Mouse (Mus musculus): Measurements from ENCODE around the gene Wnt7b. TPM values are rescaled to one million over a fixed set of nuclear protein-coding genes. Genes with fewer than 3 reads are reported as not detected.

Wnt7b gene
- polyA plus RNA-seq, 1 experiment: not detected

DNA sequence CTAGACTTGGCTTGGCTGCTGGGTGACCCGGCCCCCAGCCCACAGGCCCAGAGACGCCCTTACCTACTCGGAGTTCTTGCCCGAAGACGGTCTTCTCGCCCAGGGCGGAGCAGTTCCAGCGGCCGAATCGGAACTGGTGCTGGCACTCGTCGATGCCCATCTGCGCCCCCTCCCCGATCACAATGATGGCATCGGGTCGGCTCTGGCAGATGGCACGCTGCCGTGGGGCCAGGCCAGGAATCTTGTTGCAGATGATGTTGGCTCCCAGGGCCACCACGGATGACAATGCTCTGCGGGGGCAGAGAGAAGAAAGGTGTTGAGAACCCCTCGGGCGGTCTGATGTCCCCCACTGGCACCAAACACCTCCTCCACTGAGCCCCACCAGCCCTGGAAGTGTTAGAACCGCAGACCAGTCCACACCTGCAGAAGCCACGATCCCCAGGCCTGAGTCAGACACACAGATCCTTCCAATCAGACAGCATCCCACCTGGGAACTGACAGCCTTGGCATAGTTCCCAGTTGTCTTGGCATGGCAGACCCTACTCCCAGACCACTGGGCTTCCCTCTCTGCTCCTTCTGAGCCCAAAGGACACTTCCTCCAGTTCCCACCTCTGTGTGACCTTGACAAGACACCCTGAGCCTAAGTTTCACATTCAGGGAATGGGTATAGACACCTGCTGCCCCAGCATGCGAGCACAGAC is 23.3 kb downstream of the Wnt7b start:
- no peak for TF ChIP-seq POLR2A (IDR thresholded peaks at IDR 0.05; ENCODE audit: low read depth, low read length)
- TF ChIP-seq CTCF (IDR thresholded peaks at IDR 0.05; ENCODE audit: borderline replicate concordance, insufficient read depth, low read length): no peak
- H3K4me1 ChIP-seq (ENCODE audit: control insufficient read depth, insufficient read depth, low read length): no peaks in the 10 kb centered on the region
- H3K27ac ChIP-seq (ENCODE audit: insufficient read depth, low read length): no peak overlapping the region
- H3K4me3 ChIP-seq (ENCODE audit: insufficient read depth, low read length): no peak overlapping the region

DNA sequence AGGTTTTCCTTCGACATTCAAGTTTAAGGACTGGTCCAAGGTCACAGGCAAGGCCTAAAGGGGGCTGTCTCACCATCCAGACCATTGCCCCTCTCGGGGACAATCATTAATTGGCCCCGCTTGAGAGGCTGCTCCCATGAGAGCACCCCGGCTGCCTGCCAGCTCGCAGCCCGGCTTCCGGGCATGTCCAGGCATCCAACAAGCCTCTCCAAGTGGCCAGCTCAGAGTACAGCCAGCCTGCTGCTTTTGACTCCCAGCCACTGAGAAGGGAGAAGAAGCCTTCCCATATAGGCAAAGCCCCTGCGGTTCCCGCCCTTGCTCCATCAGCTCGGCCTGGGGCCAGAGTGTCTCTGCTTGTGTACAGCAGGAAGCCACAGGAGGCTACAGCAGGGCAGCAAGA is 26.5 kb downstream of the Wnt7b start:
- Histone ChIP-seq H3K27ac (ENCODE audit: insufficient read depth, low read length) (no peak overlapping the region), H3K4me3 (ENCODE audit: insufficient read depth, low read length) (no peak overlapping the region), H3K4me1 (ENCODE audit: control insufficient read depth, insufficient read depth, low read length) (no peaks in the 10 kb centered on the region)
- no peak for TF ChIP-seq POLR2A (IDR thresholded peaks at IDR 0.05; ENCODE audit: low read depth, low read length)
- TF ChIP-seq CTCF (IDR thresholded peaks at IDR 0.05; ENCODE audit: borderline replicate concordance, insufficient read depth, low read length): no peak

DNA sequence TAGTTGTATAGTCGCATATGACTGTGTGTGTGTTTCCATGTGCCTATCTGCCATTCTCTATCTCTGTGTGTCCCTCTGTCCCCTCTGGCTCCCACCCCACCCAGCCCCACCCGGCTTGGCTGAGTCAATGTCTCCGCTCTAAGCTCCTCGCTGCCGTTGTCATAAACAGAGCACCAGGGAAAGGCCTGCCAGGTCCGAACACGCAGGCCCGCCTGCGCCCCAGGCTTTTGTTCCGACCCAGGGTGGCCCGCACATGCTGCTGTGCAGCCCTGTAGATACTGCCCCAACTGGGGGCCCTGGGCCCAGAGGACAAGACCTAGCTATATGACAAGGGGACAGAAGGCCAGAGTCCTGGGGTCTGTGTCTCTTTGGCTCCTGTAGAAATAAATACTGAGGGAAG is 28.9 kb downstream of the Wnt7b start:
- H3K27ac ChIP-seq (ENCODE audit: insufficient read depth, low read length): no peak overlapping the region
- TF ChIP-seq POLR2A (IDR thresholded peaks at IDR 0.05; ENCODE audit: low read depth, low read length) (no peak), CTCF (IDR thresholded peaks at IDR 0.05; ENCODE audit: borderline replicate concordance, insufficient read depth, low read length) (no peak)
- no peaks in the 10 kb centered on the region for H3K4me1 ChIP-seq (ENCODE audit: control insufficient read depth, insufficient read depth, low read length)
- H3K4me3 ChIP-seq (ENCODE audit: insufficient read depth, low read length): no peak overlapping the region

DNA sequence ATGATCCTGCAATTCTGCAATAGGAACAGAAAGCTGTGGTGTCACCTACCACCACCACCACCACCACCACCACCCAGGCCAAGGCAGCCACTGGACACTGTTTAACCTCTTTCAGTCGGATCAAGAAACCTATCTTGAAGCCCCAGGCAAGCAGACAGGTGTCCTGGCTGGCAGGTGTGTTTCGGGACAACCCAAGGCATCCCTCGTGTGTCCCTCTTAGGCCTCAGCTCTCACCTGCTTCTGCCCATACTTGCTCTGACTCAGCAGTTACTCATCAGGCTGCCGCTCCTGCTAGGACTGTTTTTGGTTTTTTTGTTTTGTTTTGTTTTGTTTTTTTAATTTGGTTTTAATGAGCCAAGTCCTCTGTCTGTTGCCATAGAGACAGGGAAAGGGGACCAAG is 35.8 kb downstream of the Wnt7b start:
- Histone ChIP-seq H3K4me3 (ENCODE audit: insufficient read depth, low read length) (no peak overlapping the region), H3K4me1 (ENCODE audit: control insufficient read depth, insufficient read depth, low read length) (no peaks in the 10 kb centered on the region; the same call in 1 of the 2 replicates), H3K27ac (ENCODE audit: insufficient read depth, low read length) (no peak overlapping the region)
- TF ChIP-seq POLR2A (IDR thresholded peaks at IDR 0.05; ENCODE audit: low read depth, low read length) (no peak), CTCF (IDR thresholded peaks at IDR 0.05; ENCODE audit: borderline replicate concordance, insufficient read depth, low read length) (no peak)

DNA sequence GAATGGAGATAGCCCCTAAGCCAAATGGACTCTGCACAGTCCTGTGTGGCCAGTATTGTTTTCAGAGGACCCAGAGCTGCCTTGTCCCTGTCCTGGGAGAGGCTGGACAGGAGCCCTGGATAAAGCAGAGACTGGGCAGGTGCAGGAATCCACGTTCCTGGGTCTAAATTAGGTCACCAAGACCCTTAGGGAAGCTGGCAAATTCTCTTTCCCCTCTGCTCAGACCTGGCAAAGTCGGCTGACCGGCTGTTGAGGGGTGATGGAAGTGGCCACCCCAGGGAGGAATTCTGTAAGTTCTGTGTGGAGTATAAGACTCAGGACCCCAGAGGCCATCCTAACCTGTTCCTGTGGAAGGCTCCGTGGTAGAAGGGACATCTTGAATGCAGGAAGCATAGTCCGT is 36.9 kb downstream of the Wnt7b start:
- Histone ChIP-seq H3K27ac (ENCODE audit: insufficient read depth, low read length) (no peak overlapping the region), H3K4me3 (ENCODE audit: insufficient read depth, low read length) (no peak overlapping the region), H3K4me1 (ENCODE audit: control insufficient read depth, insufficient read depth, low read length) (no peaks in the 10 kb centered on the region; the same call in 1 of the 2 replicates)
- TF ChIP-seq CTCF (IDR thresholded peaks at IDR 0.05; ENCODE audit: borderline replicate concordance, insufficient read depth, low read length) (no peak), POLR2A (IDR thresholded peaks at IDR 0.05; ENCODE audit: low read depth, low read length) (no peak)

DNA sequence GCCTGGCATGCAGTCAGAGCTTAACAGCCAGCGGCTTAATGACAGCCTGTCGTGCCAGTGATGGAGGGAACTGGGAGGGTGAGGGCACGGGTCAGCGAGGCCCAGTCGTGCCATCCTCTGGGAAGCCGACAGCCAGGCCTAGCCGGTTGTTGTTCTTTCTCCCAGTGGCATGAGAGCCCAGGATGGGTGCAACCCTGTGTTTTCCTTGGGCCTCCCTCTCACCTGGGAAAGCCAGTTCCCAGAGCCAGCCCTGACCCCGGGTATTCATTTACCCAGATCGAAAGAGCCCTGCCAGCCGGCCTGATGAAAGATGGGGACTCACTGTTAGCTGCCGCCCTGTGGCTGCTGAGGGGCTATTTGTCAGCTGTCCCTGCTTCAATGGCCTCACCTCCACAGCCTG is 44.1 kb downstream of the Wnt7b start:
- no peak overlapping the region for H3K4me3 ChIP-seq (ENCODE audit: insufficient read depth, low read length)
- H3K4me1 ChIP-seq (ENCODE audit: control insufficient read depth, insufficient read depth, low read length): no peaks in the 10 kb centered on the region; the same call in 1 of the 2 replicates
- TF ChIP-seq CTCF (IDR thresholded peaks at IDR 0.05; ENCODE audit: borderline replicate concordance, insufficient read depth, low read length) (no peak), POLR2A (IDR thresholded peaks at IDR 0.05; ENCODE audit: low read depth, low read length) (no peak)
- H3K27ac ChIP-seq (ENCODE audit: insufficient read depth, low read length): no peak overlapping the region

DNA sequence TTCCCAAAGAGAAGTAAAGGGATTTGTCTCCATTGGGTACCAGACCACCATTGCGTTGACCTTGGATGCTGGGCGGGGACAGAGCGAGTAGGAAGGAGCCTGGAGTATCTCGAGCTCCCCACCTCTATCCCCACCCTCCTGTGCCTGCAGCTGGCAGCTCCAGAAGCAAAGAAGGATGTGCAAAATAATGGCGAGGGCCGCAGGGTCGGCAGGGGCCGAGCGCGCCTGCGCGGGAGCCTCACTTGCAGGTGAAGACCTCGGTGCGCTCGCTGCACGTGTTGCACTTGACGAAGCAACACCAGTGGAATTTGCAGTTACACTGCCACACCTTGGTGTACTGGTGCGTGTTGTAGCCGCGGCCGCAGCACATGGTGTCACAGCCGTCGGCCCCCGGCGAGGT is 45.1 kb downstream of the Wnt7b start:
- no peak for TF ChIP-seq CTCF (IDR thresholded peaks at IDR 0.05; ENCODE audit: borderline replicate concordance, insufficient read depth, low read length)
- TF ChIP-seq POLR2A (IDR thresholded peaks at IDR 0.05; ENCODE audit: low read depth, low read length): no peak
- Histone ChIP-seq H3K4me1 (ENCODE audit: control insufficient read depth, insufficient read depth, low read length) (no peaks in the 10 kb centered on the region), H3K27ac (ENCODE audit: insufficient read depth, low read length) (no peak overlapping the region), H3K4me3 (ENCODE audit: insufficient read depth, low read length) (no peak overlapping the region)

DNA sequence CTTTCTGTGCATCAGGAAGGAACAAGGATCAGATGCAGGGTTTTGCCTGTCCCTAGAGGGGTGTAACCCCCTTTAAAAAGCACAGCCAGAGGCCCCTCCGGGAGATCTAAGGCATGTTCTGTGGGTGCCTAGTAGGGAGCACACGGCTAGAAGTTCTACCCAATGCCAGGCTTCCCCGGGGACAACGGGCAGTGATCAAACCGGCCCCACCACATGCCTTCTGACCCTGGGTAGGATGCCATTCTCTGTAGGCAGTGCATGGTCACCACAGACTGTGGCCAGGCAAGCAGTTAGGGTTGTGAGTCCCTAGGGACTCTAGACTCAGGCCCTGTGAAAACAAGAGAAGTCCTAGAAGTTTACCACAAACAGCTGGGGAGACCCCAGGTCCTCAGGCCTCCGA is 47.6 kb downstream of the Wnt7b start:
- Histone ChIP-seq H3K27ac (ENCODE audit: insufficient read depth, low read length) (no peak overlapping the region), H3K4me1 (ENCODE audit: control insufficient read depth, insufficient read depth, low read length) (no peaks in the 10 kb centered on the region), H3K4me3 (ENCODE audit: insufficient read depth, low read length) (no peak overlapping the region)
- TF ChIP-seq POLR2A (IDR thresholded peaks at IDR 0.05; ENCODE audit: low read depth, low read length): no peak
- TF ChIP-seq CTCF (IDR thresholded peaks at IDR 0.05; ENCODE audit: borderline replicate concordance, insufficient read depth, low read length): no peak

DNA sequence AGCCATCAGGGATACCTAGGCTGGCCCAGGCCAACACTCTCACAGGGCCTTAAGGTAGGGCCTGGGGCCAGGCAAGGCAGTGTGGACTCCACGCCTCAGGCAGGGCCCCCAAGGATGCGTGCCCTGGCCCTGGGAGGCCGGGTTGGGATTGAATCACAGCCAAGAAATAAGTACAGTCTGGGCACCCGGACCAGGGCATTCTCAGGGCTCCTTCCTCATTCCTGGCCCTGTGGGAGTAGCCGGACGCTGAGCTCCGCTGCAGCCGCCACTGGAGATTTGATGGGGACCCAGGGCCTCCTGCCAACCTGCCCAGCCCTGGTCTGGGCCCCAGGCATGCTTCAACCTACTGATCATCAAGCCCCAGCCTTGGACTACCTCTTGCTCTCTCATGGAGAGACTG is 48.1 kb downstream of the Wnt7b start:
- H3K27ac ChIP-seq (ENCODE audit: insufficient read depth, low read length): no peak overlapping the region
- no peak for TF ChIP-seq POLR2A (IDR thresholded peaks at IDR 0.05; ENCODE audit: low read depth, low read length)
- no peaks in the 10 kb centered on the region for H3K4me1 ChIP-seq (ENCODE audit: control insufficient read depth, insufficient read depth, low read length)
- H3K4me3 ChIP-seq (ENCODE audit: insufficient read depth, low read length): no peak overlapping the region

DNA sequence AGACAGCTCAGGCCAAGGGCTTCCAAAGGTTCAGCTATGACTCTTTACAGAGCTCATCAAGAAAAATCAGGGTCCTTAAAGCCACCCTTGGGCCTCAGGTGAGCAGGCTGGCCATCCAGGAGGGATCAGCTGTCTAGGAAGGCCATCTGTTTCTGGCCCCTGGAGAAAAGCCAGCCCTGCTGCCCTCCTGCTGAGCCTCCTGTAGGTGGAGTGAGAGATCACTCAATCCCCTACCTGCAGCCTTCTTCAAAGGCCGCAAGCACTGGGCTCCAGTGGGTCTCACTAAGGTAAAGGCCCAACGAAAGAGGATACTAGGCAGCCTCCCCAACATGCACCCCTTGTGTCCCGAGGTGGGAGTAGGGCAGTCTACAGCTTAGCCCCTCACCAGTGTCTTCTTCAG is 50.2 kb downstream of the Wnt7b start:
- H3K4me3 ChIP-seq (ENCODE audit: insufficient read depth, low read length): no peak overlapping the region
- no peak for TF ChIP-seq CTCF (IDR thresholded peaks at IDR 0.05; ENCODE audit: borderline replicate concordance, insufficient read depth, low read length)
- TF ChIP-seq POLR2A (IDR thresholded peaks at IDR 0.05; ENCODE audit: low read depth, low read length): no peak
- H3K4me1 ChIP-seq (ENCODE audit: control insufficient read depth, insufficient read depth, low read length): no peaks in the 10 kb centered on the region
- H3K27ac ChIP-seq (ENCODE audit: insufficient read depth, low read length): no peak overlapping the region

All from embryonic fibroblast, embryonic 13.5 days (primary cell).